Mouse (Mus musculus): Measurements from ENCODE around the gene Plxna2.

Plxna2 gene

GRCm38 (mm10) chr1:194772053-194772452 is 154.0 kb downstream of the Plxna2 start:
- DNase-seq (ENCODE audit: low read depth): no peak

GRCm38 (mm10) chr1:194773899-194774298 is 155.9 kb downstream of the Plxna2 start:
- DNase-seq (ENCODE audit: low read depth): no peak

GRCm38 (mm10) chr1:194774350-194774749 is 156.3 kb downstream of the Plxna2 start:
- DNase-seq (ENCODE audit: low read depth): no peak

GRCm38 (mm10) chr1:194774754-194775153 is 156.7 kb downstream of the Plxna2 start:
- DNase-seq (ENCODE audit: low read depth): no peak

- DNase-seq (ENCODE audit: low read depth): no peak
These were observed 157.8 kb downstream of the Plxna2 start for GRCm38 (mm10) chr1:194775656-194776374.

GRCm38 (mm10) chr1:194776510-194777244 is 158.7 kb downstream of the Plxna2 start:
- no peak for DNase-seq (ENCODE audit: low read depth)

GRCm38 (mm10) chr1:194777608-194778007 is 159.6 kb downstream of the Plxna2 start:
- DNase-seq (ENCODE audit: low read depth): no peak

GRCm38 (mm10) chr1:194780392-194780791 is 162.4 kb downstream of the Plxna2 start:
- no peak for DNase-seq (ENCODE audit: low read depth)

GRCm38 (mm10) chr1:194780794-194781390 is 162.9 kb downstream of the Plxna2 start:
- DNase-seq (ENCODE audit: low read depth): no peak

GRCm38 (mm10) chr1:194781556-194781955 is 163.5 kb downstream of the Plxna2 start:
- DNase-seq (ENCODE audit: low read depth): no peak

GRCm38 (mm10) chr1:194782325-194782724 is 164.3 kb downstream of the Plxna2 start:
- DNase-seq (ENCODE audit: low read depth): no peak

GRCm38 (mm10) chr1:194787626-194788025 is 169.6 kb downstream of the Plxna2 start:
- DNase-seq (ENCODE audit: low read depth): no peak

- DNase-seq (ENCODE audit: low read depth): no peak
These were observed 175.4 kb downstream of the Plxna2 start for GRCm38 (mm10) chr1:194793226-194793924.

- DNase-seq (ENCODE audit: low read depth): no peak
These were observed 177.3 kb downstream of the Plxna2 start for GRCm38 (mm10) chr1:194795316-194795715.

GRCm38 (mm10) chr1:194797843-194798242 is 179.8 kb downstream of the Plxna2 start:
- no peak for DNase-seq (ENCODE audit: low read depth)

GRCm38 (mm10) chr1:194798511-194798910 is 180.5 kb downstream of the Plxna2 start:
- DNase-seq (ENCODE audit: low read depth): no peak

GRCm38 (mm10) chr1:194808261-194808660 is 190.2 kb downstream of the Plxna2 start:
- no peak for DNase-seq (ENCODE audit: low read depth)

- no peak for DNase-seq (ENCODE audit: low read depth)
These were observed 190.7 kb downstream of the Plxna2 start for GRCm38 (mm10) chr1:194808681-194809080.

GRCm38 (mm10) chr1:194809600-194809999 is 191.6 kb downstream of the Plxna2 start:
- DNase-seq (ENCODE audit: low read depth): no peak

GRCm38 (mm10) chr1:194814187-194814586 is 196.2 kb downstream of the Plxna2 start:
- DNase-seq (ENCODE audit: low read depth): no peak

- DNase-seq (ENCODE audit: low read depth): no peak
These were observed 197.5 kb downstream of the Plxna2 start for GRCm38 (mm10) chr1:194815547-194815946.

GRCm38 (mm10) chr1:194816913-194817312 is 198.9 kb downstream of the Plxna2 start:
- DNase-seq (ENCODE audit: low read depth): peak; percentile 2

All from naive thymus-derived CD4-positive, alpha-beta T cell, adult 2 months (primary cell).